Mouse (Mus musculus) granulocyte monocyte progenitor cell, adult 5-6 weeks (primary cell): ENCODE measurements around the gene Hnrnph1. TPM values are rescaled to one million over a fixed set of nuclear protein-coding genes. Genes with fewer than 3 reads are reported as not detected.
A peak's percentile ranks its signal among the peaks of the same experiment; 100 is the strongest.

ENCODE experiments used
- ATAC-seq: replicated peaks from 2 replicates; pipeline ENCODE4 v1.8.0; 2016; ENCODE audit warnings: mild to moderate bottlenecking, moderate TSS enrichment, inconsistent platforms; ENCODE audit not compliant: poor library complexity, severe bottlenecking
- total RNA-seq, 2 experiments: library from RNA; stranded (forward) in 1 of 2; stranded (reverse) in 1 of 2; fragments of 200-712, 200-1000 nt in 1 of 2; fragments of >200 nt in 1 of 2; fragmentation: Nextera tagmentation in 1 of 2; gene quantifications; 2 replicates each; pipeline ENCODE4 v1.2.3; 2014 to 2017

Hnrnph1 gene
- total RNA-seq, 2 experiments from 2014 or later, result 644 to 838 TPM

- no peak for ATAC-seq
Observed at GRCm38 (mm10) chr11:50397316-50397715, 20.5 kb downstream of the Hnrnph1 start.

DNA sequence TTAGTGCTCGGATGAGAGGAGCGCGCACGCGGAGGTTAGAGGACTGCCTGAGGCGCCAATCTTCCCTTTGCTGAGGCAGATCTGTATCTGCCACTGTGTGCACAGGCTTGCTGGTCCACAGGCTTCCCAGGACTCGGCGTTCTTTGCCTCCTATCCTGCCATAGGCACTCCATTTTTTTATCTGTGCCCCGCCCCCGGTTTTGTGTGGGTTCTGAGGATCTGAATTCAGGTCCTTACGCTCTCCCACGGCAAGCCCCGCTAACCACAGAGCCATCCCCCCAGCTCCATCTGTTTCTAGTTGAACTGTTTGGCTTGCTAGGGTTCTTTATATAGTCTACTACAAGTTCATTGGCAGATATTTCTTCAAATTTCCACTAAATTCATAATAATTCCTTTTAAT is 22.0 kb downstream of the Hnrnph1 start:
- no peak for ATAC-seq

- ATAC-seq, result no peak
Observed at GRCm38 (mm10) chr11:50402481-50402880, 25.7 kb downstream of the Hnrnph1 start.

- no peak for ATAC-seq
Observed at GRCm38 (mm10) chr11:50403367-50404014, 26.7 kb downstream of the Hnrnph1 start.

GRCm38 (mm10) chr11:50407235-50407634 is 30.4 kb downstream of the Hnrnph1 start:
- ATAC-seq, result no peak

- peak; percentile 97 for ATAC-seq
Observed at GRCm38 (mm10) chr11:50415563-50416241, 38.9 kb downstream of the Hnrnph1 start.

DNA sequence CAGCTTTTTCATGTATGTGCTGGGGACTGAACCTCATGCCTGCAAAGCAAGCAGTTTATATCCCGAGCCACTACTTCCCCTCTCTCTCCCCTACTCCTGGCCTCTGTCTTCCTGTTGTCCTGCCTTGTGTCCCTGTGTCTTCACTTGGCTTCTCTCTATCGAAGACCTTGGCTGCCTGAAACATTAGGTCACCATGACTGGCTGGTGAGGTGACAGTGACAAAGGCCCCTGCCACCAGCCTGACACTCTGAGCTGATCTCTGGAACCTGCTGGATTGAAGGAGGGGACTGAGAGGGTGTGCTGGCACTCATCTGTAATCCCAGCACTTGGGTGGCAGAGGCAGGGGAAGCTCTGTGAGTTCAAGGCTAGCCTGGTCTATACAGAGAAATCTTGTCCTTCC is 41.1 kb downstream of the Hnrnph1 start:
- ATAC-seq, result no peak

GRCm38 (mm10) chr11:50421461-50421860 is 44.7 kb downstream of the Hnrnph1 start:
- ATAC-seq, result no peak

GRCm38 (mm10) chr11:50421934-50422780 is 45.4 kb downstream of the Hnrnph1 start:
- peak; percentile 81 for ATAC-seq

DNA sequence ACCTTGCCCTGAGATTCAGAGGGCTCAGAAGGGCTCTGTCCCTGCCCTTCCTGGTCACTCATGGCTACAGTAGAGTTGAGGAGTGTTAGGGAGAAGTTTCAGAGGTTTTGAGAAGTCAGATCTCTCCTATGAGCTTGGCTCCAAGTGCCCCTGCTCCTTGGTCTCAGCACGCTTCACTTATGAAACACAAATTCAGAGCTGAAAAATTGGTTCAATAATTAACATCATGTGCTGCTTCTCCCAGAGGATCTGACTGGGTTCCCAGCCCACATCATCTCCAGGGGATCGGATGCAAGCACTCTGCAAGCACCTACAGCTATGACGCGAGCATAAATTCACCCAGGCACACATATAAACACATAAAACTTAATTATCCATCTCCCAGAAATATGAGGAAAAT is 49.3 kb downstream of the Hnrnph1 start:
- no peak for ATAC-seq

GRCm38 (mm10) chr11:50430277-50431133 is 53.7 kb downstream of the Hnrnph1 start, which contains the start of gene Rufy1:
Gene Rufy1, minus strand, starts transcription at chr11:50431125.
- peak; percentile 59 for ATAC-seq

DNA sequence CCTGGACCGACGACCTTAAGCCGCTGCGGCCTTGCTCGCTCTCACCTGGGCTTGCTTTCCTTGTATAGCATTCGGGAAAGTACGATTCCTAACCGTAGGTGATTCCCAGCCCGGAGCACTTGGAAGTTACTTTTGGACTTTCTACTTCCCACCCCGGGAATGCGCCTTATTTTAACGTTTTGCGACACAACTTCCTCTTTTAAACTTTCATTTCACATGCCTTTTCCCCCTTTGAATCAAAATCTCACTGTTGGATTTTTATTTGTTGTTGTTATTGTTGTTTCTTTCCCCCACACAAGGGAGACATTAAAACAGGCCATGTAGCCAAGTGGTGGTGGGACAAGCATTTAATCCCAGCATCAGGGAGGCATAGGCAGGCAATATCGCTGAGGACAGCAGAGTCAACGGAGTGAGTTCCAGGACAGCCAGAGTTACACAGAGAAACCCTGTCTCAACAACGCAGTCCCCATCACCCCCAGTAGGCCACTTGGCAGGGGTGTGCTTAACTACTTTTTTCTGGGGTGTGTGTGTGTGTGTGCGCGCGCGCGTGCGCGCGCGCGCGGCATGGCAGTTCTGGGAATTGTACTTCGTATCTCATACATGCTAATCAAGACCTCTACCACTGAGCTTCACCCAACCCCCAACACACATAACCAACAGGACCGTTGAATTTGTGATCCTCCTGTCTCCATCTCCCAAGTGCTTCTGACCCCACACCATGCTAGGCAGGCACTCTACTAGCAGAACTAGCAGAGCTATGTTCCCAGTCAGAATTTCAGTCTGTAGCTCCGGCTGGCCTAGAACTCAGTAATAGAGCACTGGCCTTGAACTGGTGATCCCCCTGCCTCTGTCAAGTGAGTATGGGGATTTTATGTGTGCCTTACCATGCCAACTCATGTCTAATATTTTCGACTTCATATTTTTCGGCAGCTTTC is 54.6 kb downstream of the Hnrnph1 start:
- peak; percentile 43 for ATAC-seq

- no peak for ATAC-seq
Observed at GRCm38 (mm10) chr11:50432069-50432440, 55.3 kb downstream of the Hnrnph1 start.

DNA sequence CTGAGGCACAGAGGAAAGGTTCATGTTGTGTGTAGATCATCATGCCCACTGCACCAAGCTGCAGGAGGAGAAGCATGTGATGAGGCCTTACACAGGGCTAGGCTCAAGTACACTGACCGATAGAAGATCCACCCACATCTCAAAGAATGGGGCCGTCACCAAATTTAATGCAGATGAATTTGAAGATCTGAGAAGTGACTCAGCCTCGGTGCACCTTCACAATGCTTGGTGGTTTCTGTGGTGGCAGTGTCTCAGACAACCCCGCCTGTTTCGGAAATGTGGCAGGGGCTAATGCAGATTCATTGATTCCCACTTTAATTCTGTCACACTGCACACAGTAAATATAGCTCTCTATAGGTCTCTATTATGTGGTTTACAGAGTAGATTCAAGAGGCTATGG is 56.1 kb downstream of the Hnrnph1 start:
- ATAC-seq, result peak; percentile 8; the same call in 1 of the 2 replicates

Other genes starting within 250 kb of the Hnrnph1 start
- gene Tbc1d9b, start 245.6 kb upstream of the Hnrnph1 start, total RNA-seq (2014; fragmentation: Nextera tagmentation), result 53.7 and 63.7 TPM in 2 replicates
- gene Tbc1d9b, start 245.6 kb upstream of the Hnrnph1 start, total RNA-seq (2017), result 76.4 and 97.2 TPM in 2 replicates
- gene Mrnip, start 202.5 kb upstream of the Hnrnph1 start, total RNA-seq (2014; fragmentation: Nextera tagmentation), result 18.4 and 27.7 TPM in 2 replicates
- 13.9 and 22.0 TPM in 2 replicates for gene Mrnip, start 202.5 kb upstream of the Hnrnph1 start, total RNA-seq (2017)
- 89.7 and 92.6 TPM in 2 replicates for gene Sqstm1, start 166.2 kb upstream of the Hnrnph1 start, total RNA-seq (2014; fragmentation: Nextera tagmentation)
- gene Sqstm1, start 166.2 kb upstream of the Hnrnph1 start, total RNA-seq (2017), result 131 and 165 TPM in 2 replicates
- gene Mgat4b, start 166.1 kb upstream of the Hnrnph1 start, total RNA-seq (2014; fragmentation: Nextera tagmentation), result 22.7 and 23.9 TPM in 2 replicates
- gene Mgat4b, start 166.1 kb upstream of the Hnrnph1 start, total RNA-seq (2017), result 11.5 and 14.6 TPM in 2 replicates
- gene Ltc4s, start 138.4 kb upstream of the Hnrnph1 start, total RNA-seq (2014; fragmentation: Nextera tagmentation), result 1.6 TPM in 1 of 2 replicates, not detected in the other
- not detected in 2 replicates for gene Ltc4s, start 138.4 kb upstream of the Hnrnph1 start, total RNA-seq (2017)
- gene Maml1, start 84.7 kb upstream of the Hnrnph1 start, total RNA-seq (2014; fragmentation: Nextera tagmentation), result 11.7 and 13.4 TPM in 2 replicates
- gene Maml1, start 84.7 kb upstream of the Hnrnph1 start, total RNA-seq (2017), result 3.9 and 4.6 TPM in 2 replicates
- 406 and 409 TPM in 2 replicates for gene Canx, start 51.3 kb upstream of the Hnrnph1 start, total RNA-seq (2014; fragmentation: Nextera tagmentation)
- 955 and 1,233 TPM in 2 replicates for gene Canx, start 51.3 kb upstream of the Hnrnph1 start, total RNA-seq (2017)
- not detected in 2 replicates for gene Cby3, start 22.5 kb upstream of the Hnrnph1 start, total RNA-seq (2014; fragmentation: Nextera tagmentation)
- gene Cby3, start 22.5 kb upstream of the Hnrnph1 start, total RNA-seq (2017), result not detected in 2 replicates
- 42.1 and 52.7 TPM in 2 replicates for gene Rufy1, start 54.1 kb downstream of the Hnrnph1 start, total RNA-seq (2014; fragmentation: Nextera tagmentation)
- gene Rufy1, start 54.1 kb downstream of the Hnrnph1 start, total RNA-seq (2017), result 34.6 and 48.3 TPM in 2 replicates
- not detected in 2 replicates for gene Adamts2, start 225.1 kb downstream of the Hnrnph1 start, total RNA-seq (2014; fragmentation: Nextera tagmentation)
- gene Adamts2, start 225.1 kb downstream of the Hnrnph1 start, total RNA-seq (2017), result not detected in 2 replicates